ENCODE assay signal across 8 mouse cellular contexts in the genomic region with DNA sequence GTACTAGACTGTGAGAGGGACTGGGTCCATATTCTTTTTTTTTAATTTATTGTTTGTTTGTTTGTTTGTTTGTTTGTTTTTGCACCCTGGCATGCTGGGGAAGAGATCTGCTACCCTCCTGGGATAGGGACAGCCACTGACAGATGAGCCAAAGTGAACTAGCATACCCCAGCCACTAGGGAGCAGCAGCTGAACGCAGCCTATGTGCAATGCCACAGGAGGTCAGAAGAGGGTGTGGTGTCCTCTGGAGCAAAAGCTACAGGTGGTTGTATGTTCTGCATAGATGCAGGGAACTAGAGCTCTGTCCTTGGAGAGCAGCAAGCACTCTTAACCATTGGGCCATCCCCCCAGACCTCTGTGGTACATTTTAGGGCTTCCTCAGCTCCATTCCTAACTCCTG. TPM values are rescaled to one million over a fixed set of nuclear protein-coding genes. Genes with fewer than 3 reads are reported as not detected.
DNase-seq lines count a peak whose midpoint lies in the region; ATAC-seq and TF ChIP-seq lines count a peak whose summit lies in the region.
"Had no signal": no experiment of that assay in that cellular context is flagged by ENCODE, and none has a peak within 500 bp of the region (broad histone marks: within the 10 kb centered on the region; RNA-seq: fewer than 3 reads in every experiment).

No protein-coding gene starts in this region.

- no peak overlapping the region for H3K9ac ChIP-seq in intestine, embryonic 15.5 days
- no peak overlapping the region for H3K9ac ChIP-seq in liver, embryonic 15.5 days
- H3K9ac ChIP-seq: heart, embryonic 13.5 days had no signal

- TF ChIP-seq POLR2A in small intestine, adult 2 months (IDR thresholded peaks at IDR 0.05; ENCODE audit: low read depth, low read length), result no peak

- H3K27me3 ChIP-seq in intestine, embryonic 15.5 days (replicated peaks), result no peaks in the 10 kb centered on the region
- no peaks in the 10 kb centered on the region for H3K27me3 ChIP-seq in liver, embryonic 15.5 days
- H3K27me3 ChIP-seq in small intestine, adult 2 months (ENCODE audit: control insufficient read depth, insufficient read depth, low read length), result no peaks in the 10 kb centered on the region
- H3K27me3 ChIP-seq: heart, embryonic 13.5 days had no signal

- no peaks in the 10 kb centered on the region for H3K9me3 ChIP-seq in intestine, embryonic 15.5 days
- no peaks in the 10 kb centered on the region for H3K9me3 ChIP-seq in liver, embryonic 15.5 days (replicated peaks)
- H3K9me3 ChIP-seq: heart, embryonic 13.5 days had no signal

- H3K4me2 ChIP-seq in intestine, embryonic 15.5 days (replicated peaks), result no peak overlapping the region
- H3K4me2 ChIP-seq in liver, embryonic 15.5 days, result no peak overlapping the region
- H3K4me2 ChIP-seq: heart, embryonic 13.5 days had no signal

- H3K4me3 ChIP-seq in intestine, embryonic 15.5 days (replicated peaks), result no peak overlapping the region
- H3K4me3 ChIP-seq in liver, embryonic 15.5 days (replicated peaks), result no peak overlapping the region
- no peak overlapping the region for H3K4me3 ChIP-seq in small intestine, adult 2 months (ENCODE audit: low read depth, low read length)
- H3K4me3 ChIP-seq: heart, embryonic 13.5 days had no signal

- H3K27ac ChIP-seq in intestine, embryonic 15.5 days, result no peak overlapping the region
- H3K27ac ChIP-seq in liver, embryonic 15.5 days (replicated peaks), result 0 out of 2 replicates have a peak overlapping the region, but pooled peaks have one; percentile 33
- 0 out of 2 replicates have a peak overlapping the region, but pooled peaks have one; percentile 36 for H3K27ac ChIP-seq in small intestine, adult 2 months (ENCODE audit: insufficient read depth, low read depth, low read length)
- H3K27ac ChIP-seq: heart, embryonic 13.5 days had no signal

- ATAC-seq in intestine, embryonic 15.5 days, result peak; percentile 86
- ATAC-seq in liver, embryonic 15.5 days (ENCODE audit: insufficient read depth), result 0 out of 2 replicates have a peak, but pooled peaks have one; percentile 31

- DNase-seq in right cerebral cortex, adult 18-20 months, result peak; percentile 53
- no peak for DNase-seq in right cerebral cortex, postnatal 4 days
- DNase-seq in adipocyte (ENCODE audit: low spot score), result peak; percentile 68
- peak; percentile 40 for DNase-seq in embryo, embryonic 11.5 days (ENCODE audit: low read depth, low spot score)

- H3K4me1 ChIP-seq in intestine, embryonic 15.5 days (replicated peaks), result no peaks in the 10 kb centered on the region
- H3K4me1 ChIP-seq in liver, embryonic 15.5 days (replicated peaks), result peaks cover 3% of the 10 kb centered on the region; the same call in 1 of the 2 replicates
- no peaks in the 10 kb centered on the region for H3K4me1 ChIP-seq in small intestine, adult 2 months (ENCODE audit: control insufficient read depth, insufficient read depth, insufficient read length, low read length)

- H3K36me3 ChIP-seq in intestine, embryonic 15.5 days, result no peaks in the 10 kb centered on the region
- H3K36me3 ChIP-seq in liver, embryonic 15.5 days (replicated peaks), result no peaks in the 10 kb centered on the region
- no peaks in the 10 kb centered on the region for H3K36me3 ChIP-seq in small intestine, adult 2 months (ENCODE audit: control insufficient read depth, insufficient read depth, low read length)
- H3K36me3 ChIP-seq: heart, embryonic 13.5 days had no signal

- peak; percentile 98 for TF ChIP-seq CTCF in small intestine, adult 2 months (IDR thresholded peaks at IDR 0.05; ENCODE audit: extremely low read depth, insufficient read length, insufficient replicate concordance, low read depth, low read length)

- 0% methylated on average over 1 of the region's 1 CpGs for WGBS in intestine, embryonic 15.5 days
- 0% methylated on average over 1 of the region's 1 CpGs for WGBS in liver, embryonic 15.5 days (ENCODE audit: insufficient replicate concordance)
- 11% methylated on average over 1 of the region's 1 CpGs for WGBS in small intestine, adult 2 months

RNA-seq across cellular contexts. Expression of a gene that starts 10.3 kb away (rescaled TPM):
- not detected in 2 replicates for polyA plus RNA-seq in intestine, embryonic 15.5 days (2015; fragmentation: Nextera tagmentation; extraction: Ambion mirVana)
- 0.18 TPM in 1 of 2 replicates, not detected in the other for polyA plus RNA-seq in liver, embryonic 15.5 days (2015; fragmentation: Nextera tagmentation; extraction: Ambion mirVana)
- 0.05 and 0.37 TPM in 2 replicates for polyA plus RNA-seq in small intestine, adult 2 months (2012; rRNA removed)
- polyA plus RNA-seq: heart, embryonic 13.5 days had no signal

RNA-seq across cellular contexts. Expression of a gene that starts 20.5 kb away (rescaled TPM):
- polyA plus RNA-seq in intestine, embryonic 15.5 days (2015; fragmentation: Nextera tagmentation; extraction: Ambion mirVana), result 8.7 and 10.5 TPM in 2 replicates
- 5.8 and 6.5 TPM in 2 replicates for polyA plus RNA-seq in liver, embryonic 15.5 days (2015; fragmentation: Nextera tagmentation; extraction: Ambion mirVana)
- polyA plus RNA-seq in small intestine, adult 2 months (2012; rRNA removed), result 9.9 and 15.8 TPM in 2 replicates

RNA-seq across cellular contexts. Expression of a gene that starts 40.0 kb away (rescaled TPM):
- polyA plus RNA-seq in intestine, embryonic 15.5 days (2015; fragmentation: Nextera tagmentation; extraction: Ambion mirVana), result 2.8 and 3.3 TPM in 2 replicates
- polyA plus RNA-seq in liver, embryonic 15.5 days (2015; fragmentation: Nextera tagmentation; extraction: Ambion mirVana), result 0.20 and 0.25 TPM in 2 replicates
- 2.9 and 4.7 TPM in 2 replicates for polyA plus RNA-seq in small intestine, adult 2 months (2012; rRNA removed)

RNA-seq across cellular contexts. Expression of a gene that starts 42.4 kb away (rescaled TPM):
- polyA plus RNA-seq in intestine, embryonic 15.5 days (2015; fragmentation: Nextera tagmentation; extraction: Ambion mirVana), result 19.6 and 21.8 TPM in 2 replicates
- polyA plus RNA-seq in liver, embryonic 15.5 days (2015; fragmentation: Nextera tagmentation; extraction: Ambion mirVana), result 14.8 and 15.9 TPM in 2 replicates
- polyA plus RNA-seq in small intestine, adult 2 months (2012; rRNA removed), result 29.9 and 54.2 TPM in 2 replicates
